Mouse (Mus musculus) embryo, embryonic 11 days (tissue): ENCODE measurements around the gene Tmprss9.

Source experiments
- DNase-seq: peaks from one replicate; pipeline ENCODE4 v3.0.0-alpha.2; 2015

Gene Tmprss9

GRCm38 (mm10) chr10:80940320-80940987 is 68.8 kb downstream of the Tmprss9 start:
- peak; percentile 34 for DNase-seq

- no peak for DNase-seq
These were observed 69.3 kb downstream of the Tmprss9 start for GRCm38 (mm10) chr10:80940988-80941347.

- DNase-seq, result no peak
These were observed 71.3 kb downstream of the Tmprss9 start for GRCm38 (mm10) chr10:80942919-80943318.

- DNase-seq, result no peak
These were observed 72.1 kb downstream of the Tmprss9 start for GRCm38 (mm10) chr10:80943701-80944100.

GRCm38 (mm10) chr10:80944231-80944630 is 72.6 kb downstream of the Tmprss9 start:
- no peak for DNase-seq

- no peak for DNase-seq
These were observed 75.2 kb downstream of the Tmprss9 start for GRCm38 (mm10) chr10:80946684-80947437.

- no peak for DNase-seq
These were observed 76.2 kb downstream of the Tmprss9 start for GRCm38 (mm10) chr10:80947802-80948201.

GRCm38 (mm10) chr10:80948570-80948969 is 76.9 kb downstream of the Tmprss9 start:
- peak; percentile 55 for DNase-seq

- DNase-seq, result no peak
These were observed 77.4 kb downstream of the Tmprss9 start for GRCm38 (mm10) chr10:80949081-80949480.
